Mouse (Mus musculus): ENCODE results near the gene Arhgap32. TPM values are rescaled to one million over a fixed set of nuclear protein-coding genes. Genes with fewer than 3 reads are reported as not detected.

The Arhgap32 gene
- total and polyA plus RNA-seq, 3 experiments: 0.06 to 0.15 TPM; not detected in 1

GRCm38 (mm10) chr9:32154727-32155371 is 38.9 kb downstream of the Arhgap32 start:
- H3K79me2 ChIP-seq (ENCODE audit: control insufficient read depth, insufficient read depth, low read length, poor library complexity): no peaks in the 10 kb centered on the region
- H3K9me3 ChIP-seq (replicated peaks; ENCODE audit: insufficient read depth, low read length): no peaks in the 10 kb centered on the region
- no peaks in the 10 kb centered on the region for H3K4me1 ChIP-seq (ENCODE audit: control insufficient read depth in 1 of 2, insufficient read depth in 2 of 2, low read length in 2 of 2)
- no peak overlapping the region for H3K4me3 ChIP-seq (ENCODE audit: control insufficient read depth in 1 of 2, insufficient read depth in 1 of 2, low read depth in 2 of 2, low read length in 2 of 2)
- no peaks in the 10 kb centered on the region for H3K36me3 ChIP-seq (ENCODE audit: control insufficient read depth in 1 of 2, insufficient read depth in 2 of 2, low read length in 2 of 2)
- H3K27me3 ChIP-seq (ENCODE audit: control insufficient read depth in 1 of 2, insufficient read depth in 2 of 2, low read length in 2 of 2): peaks cover 0 to 1% of the 10 kb centered on the region in 2 experiments; a peak in 3 of 4 replicates
- TF ChIP-seq EP300 (IDR thresholded peaks at IDR 0.05; ENCODE audit: low read depth in 1 of 2, low read length in 2 of 2): peak in 1 of 2 experiments; percentile 36; a peak in 1 of 4 replicates
- TF ChIP-seq TCF12 (IDR thresholded peaks at IDR 0.05; ENCODE audit: low read depth, low read length): 0 out of 2 replicates have a peak, but pooled peaks have one; percentile 12
- no peak for TF ChIP-seq CHD2 (IDR thresholded peaks at IDR 0.05; ENCODE audit: low read length)
- no peak overlapping the region for H3K27ac ChIP-seq (ENCODE audit: control insufficient read depth, low read depth, low read length)
- no peak overlapping the region for H3K9ac ChIP-seq (ENCODE audit: control insufficient read depth, low read depth, low read length, poor library complexity, severe bottlenecking)
- DNase-seq (ENCODE audit: low read depth, low spot score): no peak

DNA sequence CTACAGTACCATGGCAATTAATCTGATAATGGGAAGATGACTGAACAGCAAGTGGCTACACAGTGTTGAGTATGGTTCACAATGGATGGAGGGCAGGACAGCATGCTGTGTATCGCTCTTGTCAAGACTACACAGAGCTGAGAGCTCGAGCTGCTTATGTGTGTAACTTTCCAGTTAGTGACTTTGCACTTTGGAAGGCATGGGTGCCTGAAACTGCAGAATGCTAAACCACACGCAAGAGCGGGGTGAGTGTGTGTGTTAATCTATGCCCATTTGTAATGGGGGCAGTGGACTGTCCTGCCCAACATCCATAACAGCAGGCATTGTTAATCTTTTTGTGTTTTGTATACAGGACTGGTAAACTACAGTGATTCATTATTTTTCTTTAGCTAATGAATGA is 40.8 kb downstream of the Arhgap32 start:
- Histone ChIP-seq H3K36me3 (ENCODE audit: control insufficient read depth in 1 of 2, insufficient read depth in 2 of 2, low read length in 2 of 2) (no peaks in the 10 kb centered on the region), H3K9ac (ENCODE audit: control insufficient read depth, low read depth, low read length, poor library complexity, severe bottlenecking) (no peak overlapping the region), H3K27me3 (ENCODE audit: control insufficient read depth in 1 of 2, insufficient read depth in 2 of 2, low read length in 2 of 2) (no peaks in the 10 kb centered on the region; a peak in 2 of 4 replicates), H3K9me3 (replicated peaks; ENCODE audit: insufficient read depth, low read length) (no peaks in the 10 kb centered on the region), H3K4me3 (ENCODE audit: control insufficient read depth in 1 of 2, insufficient read depth in 1 of 2, low read depth in 2 of 2, low read length in 2 of 2) (no peak overlapping the region), H3K4me1 (ENCODE audit: control insufficient read depth in 1 of 2, insufficient read depth in 2 of 2, low read length in 2 of 2) (no peaks in the 10 kb centered on the region), H3K79me2 (ENCODE audit: control insufficient read depth, insufficient read depth, low read length, poor library complexity) (no peaks in the 10 kb centered on the region), H3K27ac (ENCODE audit: control insufficient read depth, low read depth, low read length) (no peak overlapping the region)
- no peak for DNase-seq (ENCODE audit: low read depth, low spot score)
- TF ChIP-seq ETS1 (IDR thresholded peaks at IDR 0.05; ENCODE audit: low read depth, low read length) (no peak), UBTF (IDR thresholded peaks at IDR 0.05; ENCODE audit: borderline replicate concordance, insufficient read depth, low read depth, low read length) (no peak), BHLHE40 (IDR thresholded peaks at IDR 0.05; ENCODE audit: borderline replicate concordance, low read depth, low read length) (no peak), MYB (IDR thresholded peaks at IDR 0.05; ENCODE audit: low read depth, low read length) (no peak)

GRCm38 (mm10) chr9:32157201-32157600 is 41.3 kb downstream of the Arhgap32 start:
- Histone ChIP-seq H3K36me3 (ENCODE audit: control insufficient read depth in 1 of 2, insufficient read depth in 2 of 2, low read length in 2 of 2) (no peaks in the 10 kb centered on the region), H3K9me3 (replicated peaks; ENCODE audit: insufficient read depth, low read length) (no peaks in the 10 kb centered on the region), H3K27me3 (ENCODE audit: control insufficient read depth in 1 of 2, insufficient read depth in 2 of 2, low read length in 2 of 2) (no peaks in the 10 kb centered on the region; a peak in 2 of 4 replicates), H3K79me2 (ENCODE audit: control insufficient read depth, insufficient read depth, low read length, poor library complexity) (no peaks in the 10 kb centered on the region), H3K4me1 (ENCODE audit: control insufficient read depth in 1 of 2, insufficient read depth in 2 of 2, low read length in 2 of 2) (no peaks in the 10 kb centered on the region), H3K4me3 (ENCODE audit: control insufficient read depth in 1 of 2, insufficient read depth in 1 of 2, low read depth in 2 of 2, low read length in 2 of 2) (no peak overlapping the region), H3K9ac (ENCODE audit: control insufficient read depth, low read depth, low read length, poor library complexity, severe bottlenecking) (no peak overlapping the region), H3K27ac (ENCODE audit: control insufficient read depth, low read depth, low read length) (no peak overlapping the region)
- TF ChIP-seq E2F4 (IDR thresholded peaks at IDR 0.05; ENCODE audit: borderline replicate concordance, low read depth, low read length) (no peak), NELFE (IDR thresholded peaks at IDR 0.05; ENCODE audit: low read depth, low read length) (no peak), TBP (IDR thresholded peaks at IDR 0.05; ENCODE audit: low read depth, low read length) (no peak), MAX (IDR thresholded peaks at IDR 0.05; ENCODE audit: low read length) (no peak), TCF12 (IDR thresholded peaks at IDR 0.05; ENCODE audit: low read depth, low read length) (no peak), GABPA (IDR thresholded peaks at IDR 0.05; ENCODE audit: low read depth, low read length) (no peak), MXI1 (IDR thresholded peaks at IDR 0.05; ENCODE audit: low read depth, low read length) (no peak), SMC3 (IDR thresholded peaks at IDR 0.05; ENCODE audit: low read depth, low read length) (no peak), POLR2A (IDR thresholded peaks at IDR 0.05; ENCODE audit: control insufficient read depth in 1 of 2, insufficient read depth in 1 of 2, low read depth in 1 of 2, low read length in 2 of 2, poor library complexity in 1 of 2) (no peak), EP300 (IDR thresholded peaks at IDR 0.05; ENCODE audit: low read depth in 1 of 2, low read length in 2 of 2) (no peak), RCOR1 (IDR thresholded peaks at IDR 0.05; ENCODE audit: low read depth, low read length) (no peak), USF2 (IDR thresholded peaks at IDR 0.05; ENCODE audit: borderline replicate concordance in 1 of 2, insufficient read depth in 1 of 2, low read depth in 1 of 2, low read length in 2 of 2) (no peak), KAT2A (conservative IDR thresholded peaks at IDR 0.05; ENCODE audit: low read depth, low read length) (no peak)
- DNase-seq (ENCODE audit: low read depth, low spot score): no peak
